Mouse (Mus musculus) layer of hippocampus, postnatal 14 days (tissue): Measurements from ENCODE around the gene Krtap13-1. TPM values are rescaled to one million over a fixed set of nuclear protein-coding genes. Genes with fewer than 3 reads are reported as not detected.
"Not testable (repeated sequence)": the region's sequence is repeated elsewhere in the genome, so short reads cannot be mapped to it uniquely, and the experiment has no call there.

Experiments
- DNase-seq, 2 experiments: peaks; one replicate each; pipeline ENCODE4 v3.0.0; 2021 to 2022; ENCODE audit warnings: low spot score in 2 of 2, mixed read lengths in 1 of 2
- long read RNA-seq, 2 experiments: library from polyadenylated mRNA; stranded (forward); transcript quantifications; one replicate each; pipeline ENCODE4 v2.0.0; 2021
- total RNA-seq, 2 experiments: library from RNA; stranded (reverse); gene quantifications; 2 replicates each; pipeline ENCODE4 v1.2.3; 2021

Gene Krtap13-1
- total RNA-seq, result not detected
- long read RNA-seq, experiment 1, result 0 reads
- long read RNA-seq, experiment 2, result 0 reads

DNA sequence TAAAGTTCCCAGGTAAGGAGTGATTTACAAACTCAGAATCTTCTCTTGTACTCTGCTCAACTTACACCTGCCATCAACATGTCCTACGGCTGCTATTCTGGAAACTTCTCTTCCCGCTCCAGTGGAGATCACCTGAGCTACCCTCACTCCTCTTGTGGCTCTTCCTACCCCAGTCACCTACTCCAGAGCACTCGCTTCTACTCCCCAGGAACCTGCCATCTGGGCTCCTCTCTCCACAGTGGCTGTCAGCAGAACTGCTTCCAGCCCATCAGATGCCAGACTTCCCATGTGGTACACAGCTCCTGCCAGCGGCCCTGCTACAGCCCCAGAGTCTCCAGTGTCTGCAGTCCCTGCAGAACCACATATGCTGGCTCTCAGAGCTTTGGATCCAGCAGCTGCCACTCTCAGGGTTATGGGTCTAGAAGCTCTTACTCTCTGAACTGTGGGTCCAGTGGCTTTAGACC, at the start of gene Krtap13-1:
Gene Krtap13-1, plus strand, starts transcription at position 51 of the 464 bp plus-strand sequence.
- DNase-seq, result peak; percentile 34 to 61

DNA sequence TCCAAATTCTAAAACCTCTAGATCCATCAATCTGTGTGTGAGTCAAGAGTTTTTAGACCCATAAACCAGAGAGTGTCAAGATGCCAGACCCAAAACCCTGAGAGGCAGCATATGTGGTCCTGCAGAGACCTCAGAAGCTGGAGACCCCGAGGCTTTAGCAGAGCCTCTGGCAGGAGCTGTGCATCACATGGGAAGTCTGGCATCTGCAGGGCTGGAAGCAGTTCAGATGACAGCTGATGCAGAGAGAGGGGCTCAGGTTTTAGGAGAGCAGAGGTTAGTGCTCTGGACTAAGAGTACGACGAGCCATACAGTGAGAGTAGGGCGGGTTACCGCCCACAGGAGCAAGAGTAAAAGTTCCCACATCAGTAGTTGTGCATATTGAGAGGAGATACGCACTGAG, 49.6 kb upstream of the Krtap13-1 start:
- DNase-seq, result no peak

DNA sequence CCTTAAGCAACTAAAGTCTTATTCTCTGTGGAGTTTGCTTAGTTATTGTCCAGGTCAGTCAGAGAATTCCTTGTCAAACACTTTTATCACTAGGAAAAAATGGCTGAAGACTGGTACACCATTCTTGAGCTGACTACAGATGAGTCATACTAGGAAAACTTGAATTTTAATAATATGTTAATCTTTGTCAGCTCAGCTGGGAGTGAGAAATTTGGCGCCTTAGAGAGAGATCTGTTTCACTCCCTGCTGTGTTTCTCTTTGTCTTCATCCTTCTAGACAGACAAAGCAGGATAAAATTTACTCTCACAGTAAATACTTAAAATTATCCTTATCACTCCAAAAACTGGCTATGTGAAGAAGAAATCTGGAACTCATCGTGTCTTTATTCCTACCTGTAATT, 47.4 kb upstream of the Krtap13-1 start:
- peak in 1 of 2 experiments; percentile 4 for DNase-seq

DNA sequence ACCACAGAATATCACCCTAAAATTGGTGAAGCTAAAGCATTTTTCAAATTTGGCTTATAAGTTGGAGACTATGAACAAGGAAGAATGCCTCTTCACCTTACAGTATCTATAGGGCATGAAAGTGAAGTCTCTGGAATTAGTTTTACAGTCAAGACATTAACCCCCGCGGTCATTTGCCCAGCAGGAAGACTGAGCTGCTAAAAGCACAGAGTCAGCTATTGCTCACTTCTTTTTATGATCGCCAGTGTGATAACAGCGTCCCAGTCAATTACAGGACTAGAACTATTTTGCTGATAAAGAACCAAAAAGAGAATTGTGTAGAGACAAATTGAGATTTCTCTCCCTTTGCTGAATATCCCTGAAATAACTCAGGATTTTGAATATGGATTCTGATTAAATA, 32.4 kb upstream of the Krtap13-1 start:
- DNase-seq, result no peak

DNA sequence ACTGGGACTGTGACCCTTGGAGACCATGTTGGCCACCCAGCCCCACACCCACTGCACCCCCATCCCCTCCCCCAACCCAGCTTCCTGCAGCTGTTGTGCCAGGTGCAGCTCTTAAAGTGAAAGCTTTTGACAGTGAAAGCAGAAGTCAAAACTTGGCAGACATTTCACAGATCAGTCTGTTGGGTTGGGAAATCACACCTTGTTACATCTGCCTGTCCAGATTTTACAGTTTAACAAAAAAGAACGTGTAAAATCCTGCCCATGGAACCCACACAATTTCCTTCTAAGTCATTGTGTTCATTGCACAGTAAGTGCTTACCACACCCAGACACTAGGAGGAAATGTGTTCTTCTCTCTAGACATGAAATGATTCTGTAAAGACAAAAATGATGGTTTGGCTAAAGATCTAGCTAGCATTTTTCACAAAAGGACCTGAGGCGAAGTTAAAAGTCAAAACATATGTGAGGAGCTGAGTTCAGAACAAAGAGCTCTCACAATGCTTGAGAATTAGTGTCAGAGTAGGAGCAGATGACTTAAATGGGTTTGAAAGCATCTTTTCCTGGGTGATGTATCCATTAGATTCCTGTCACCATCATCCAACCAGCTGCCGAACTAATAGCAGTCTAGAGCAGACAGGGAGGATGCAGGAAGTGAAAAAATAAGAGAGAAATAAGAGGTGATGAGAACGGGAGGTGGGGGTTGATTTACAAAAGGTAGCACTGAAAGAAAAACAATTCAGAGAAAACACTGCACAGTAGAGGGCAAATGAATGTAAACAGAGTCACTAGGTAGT, 27.4 kb upstream of the Krtap13-1 start:
- DNase-seq, result no peak

DNA sequence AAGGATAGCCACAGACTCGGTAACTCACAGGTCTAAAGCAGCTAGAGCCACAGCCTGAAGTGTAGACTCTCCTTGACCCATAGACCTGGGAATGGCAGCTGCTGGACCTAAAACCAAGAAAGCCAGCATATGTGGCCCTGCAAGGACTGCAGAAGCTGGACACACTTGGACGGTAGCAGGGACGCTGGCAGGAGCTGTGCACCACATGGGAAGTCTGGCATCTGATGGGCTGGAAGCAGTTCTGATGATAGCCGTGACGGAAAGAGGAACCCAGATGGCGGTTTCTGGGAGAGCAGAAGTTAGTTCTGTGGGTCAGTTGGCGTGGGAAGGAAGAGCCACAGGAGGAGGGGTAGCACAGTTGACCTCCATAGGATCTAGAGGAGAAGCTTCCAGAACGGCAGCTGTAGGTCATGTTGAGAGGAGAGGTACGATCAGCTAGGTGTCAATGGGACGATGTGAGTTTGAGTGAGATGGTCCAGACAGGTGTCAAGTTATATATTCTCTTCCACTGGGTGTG, 21.1 kb upstream of the Krtap13-1 start, which contains the start of gene 2310061N02Rik:
Gene 2310061N02Rik, minus strand, starts transcription at position 467 of the 517 bp plus-strand sequence.
- peak in 1 of 2 experiments; percentile 15 for DNase-seq

DNA sequence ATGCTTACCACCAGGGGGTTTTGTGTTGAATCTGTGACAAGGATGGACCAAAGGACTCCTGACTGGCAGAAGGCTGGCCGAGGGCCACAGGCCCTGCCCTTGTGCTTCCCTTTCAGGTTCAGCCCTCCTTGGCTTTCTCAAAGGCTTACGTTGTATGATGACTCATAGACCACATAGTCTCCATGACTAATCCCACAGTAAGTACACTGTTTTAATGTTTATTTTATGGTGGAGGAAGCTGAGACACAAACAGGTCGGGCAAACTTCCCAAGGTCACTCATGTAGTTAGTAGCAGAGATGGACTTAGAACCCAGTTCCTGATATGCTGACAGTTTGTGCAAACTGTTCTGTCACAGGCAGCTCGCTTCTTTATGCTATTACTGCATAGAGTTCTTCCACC, 17.9 kb upstream of the Krtap13-1 start:
- no peak for DNase-seq

DNA sequence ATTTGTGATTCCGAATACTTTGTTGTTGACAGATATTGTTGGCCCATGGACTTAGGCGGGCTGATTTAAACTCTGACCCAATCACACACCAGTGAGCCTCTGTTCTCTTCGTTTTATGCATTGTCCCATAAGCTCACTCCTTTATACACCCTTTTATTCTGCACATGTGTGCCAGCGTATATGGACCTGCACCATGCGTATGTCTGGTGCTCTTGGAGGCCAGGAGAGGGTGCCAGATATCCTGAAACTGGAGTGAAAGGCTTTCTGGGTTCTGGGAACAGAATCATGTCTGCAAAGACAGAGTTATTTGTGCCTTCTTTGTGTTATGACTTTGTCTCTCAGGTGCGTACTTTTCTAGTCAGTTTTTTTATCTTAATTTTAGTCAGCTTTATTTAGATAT, 17.4 kb upstream of the Krtap13-1 start:
- no peak for DNase-seq

DNA sequence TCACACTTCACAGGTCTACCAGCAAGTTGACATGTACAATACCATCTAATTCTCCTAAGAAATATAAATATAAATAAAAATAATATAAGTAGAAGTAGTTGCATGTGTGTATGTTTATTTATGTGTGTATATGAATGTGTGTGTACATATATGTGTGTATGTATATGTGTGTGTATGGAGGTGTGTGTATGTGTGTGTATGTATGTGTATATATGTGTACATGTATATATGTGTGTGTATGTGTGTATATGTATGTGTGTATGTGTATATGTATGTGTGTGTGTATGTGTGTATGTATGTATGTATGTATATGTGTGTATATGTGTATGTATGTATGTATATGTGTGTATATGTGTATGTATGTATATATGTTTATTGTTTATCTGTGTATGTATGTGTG, 12.1 kb upstream of the Krtap13-1 start:
- DNase-seq, result no peak

DNA sequence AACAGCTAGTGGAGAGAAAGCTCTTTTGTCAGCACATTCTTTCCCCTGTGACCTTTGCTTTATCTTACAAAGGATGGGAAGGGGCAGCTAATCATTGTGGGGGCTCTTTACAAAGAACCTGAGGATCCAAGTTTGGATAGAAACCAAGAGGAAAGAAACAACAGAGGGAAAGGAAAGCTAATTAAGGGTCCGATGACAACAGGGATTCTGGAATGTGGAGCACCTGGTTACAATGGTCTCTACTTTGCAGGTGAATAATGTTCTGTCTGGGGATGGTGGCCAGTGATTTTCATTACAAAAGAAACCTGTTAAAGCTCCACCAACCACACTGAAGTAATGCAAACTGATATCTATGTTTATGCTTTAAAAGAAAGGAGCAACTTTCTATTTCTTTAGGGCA, 8.6 kb upstream of the Krtap13-1 start:
- no peak for DNase-seq

DNA sequence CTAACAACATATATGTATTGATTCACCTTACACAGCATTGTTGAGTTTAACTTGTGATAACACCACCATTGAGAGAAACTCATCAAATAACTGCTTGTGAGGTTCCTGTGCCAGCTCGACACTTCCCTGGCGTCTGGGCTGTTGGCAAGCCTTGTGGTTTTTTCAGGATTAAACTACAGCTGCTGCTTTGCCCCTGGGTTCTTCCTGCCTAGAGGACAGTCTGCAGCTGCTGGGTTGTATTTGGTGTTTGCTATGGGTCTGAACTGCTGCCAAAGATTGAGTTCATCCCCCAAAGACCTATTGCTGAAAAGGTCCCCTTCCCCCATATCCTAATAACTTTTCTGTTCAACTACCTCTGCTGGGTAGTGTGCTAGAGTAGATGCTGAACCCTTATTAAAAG, 6.7 kb downstream of the Krtap13-1 start:
- no peak for DNase-seq

DNA sequence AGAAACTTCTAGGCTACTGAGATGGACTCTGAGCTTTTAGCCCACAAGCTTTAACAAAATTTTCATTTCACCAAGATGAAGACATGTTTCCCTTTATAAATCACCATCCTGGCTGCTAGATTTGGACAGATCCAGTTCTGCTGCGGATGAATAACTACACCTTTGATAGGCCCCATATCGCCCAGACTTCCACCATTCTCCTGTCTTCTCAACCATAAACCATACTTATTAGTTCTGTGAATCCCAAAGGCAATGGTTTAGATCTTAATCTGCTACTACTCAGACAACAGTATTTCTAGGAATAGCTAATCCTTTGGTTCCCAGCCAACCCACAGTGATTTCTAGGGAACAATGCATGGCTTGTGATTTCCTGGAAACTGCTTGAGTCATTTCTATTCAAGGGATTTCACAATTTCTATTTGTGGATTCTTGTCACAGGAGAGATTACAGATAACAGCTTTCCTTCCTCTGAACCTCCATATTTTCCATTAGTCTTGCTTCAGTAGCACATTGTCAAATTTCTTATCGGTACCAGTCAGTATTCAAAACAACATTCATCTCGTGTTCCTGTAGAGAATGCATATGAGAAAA, 16.2 kb downstream of the Krtap13-1 start:
- no peak for DNase-seq

DNA sequence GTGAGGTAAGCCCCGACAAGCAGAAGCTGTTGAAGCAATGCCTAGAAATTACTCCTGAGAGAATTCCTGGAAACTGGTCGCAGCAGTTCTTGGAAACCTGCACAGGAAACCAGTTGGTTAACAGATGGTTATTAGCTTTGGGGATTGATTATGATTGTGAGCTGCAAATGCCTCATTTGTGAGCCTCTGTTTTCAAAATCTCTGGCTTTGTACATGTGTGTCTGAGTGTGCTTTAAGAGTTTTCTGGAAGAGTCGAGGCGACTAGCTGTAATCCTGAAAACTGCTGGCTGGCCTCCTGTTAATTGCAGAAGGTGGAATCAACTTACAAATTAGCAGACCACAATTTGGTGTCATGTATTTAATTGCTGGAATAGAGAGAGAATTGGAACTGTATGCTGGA, 19.3 kb downstream of the Krtap13-1 start:
- peak; percentile 24 to 76 for DNase-seq

DNA sequence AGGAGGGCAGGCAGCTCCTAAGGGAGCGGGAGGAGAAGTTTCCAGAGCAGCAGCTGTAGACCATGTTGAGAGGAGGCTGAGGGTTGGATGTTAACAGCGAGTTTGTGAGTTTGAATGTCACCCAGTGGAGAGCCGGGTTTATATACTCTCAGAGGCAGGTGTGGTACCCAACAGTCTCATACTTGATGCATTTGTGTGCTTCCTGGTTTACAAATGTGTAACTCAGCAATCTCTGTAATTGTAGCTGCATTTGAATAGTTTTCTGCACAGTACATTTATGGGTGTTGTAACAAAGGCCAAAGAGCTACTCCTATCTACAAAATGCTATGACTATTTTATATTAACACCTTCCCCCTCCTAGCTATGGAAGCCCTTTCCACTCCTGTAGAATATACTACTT, 22.9 kb downstream of the Krtap13-1 start, which contains the start of gene Krtap13:
Gene Krtap13, minus strand, starts transcription at position 101 of the 400 bp plus-strand sequence.
- DNase-seq, result not testable (repeated sequence)

DNA sequence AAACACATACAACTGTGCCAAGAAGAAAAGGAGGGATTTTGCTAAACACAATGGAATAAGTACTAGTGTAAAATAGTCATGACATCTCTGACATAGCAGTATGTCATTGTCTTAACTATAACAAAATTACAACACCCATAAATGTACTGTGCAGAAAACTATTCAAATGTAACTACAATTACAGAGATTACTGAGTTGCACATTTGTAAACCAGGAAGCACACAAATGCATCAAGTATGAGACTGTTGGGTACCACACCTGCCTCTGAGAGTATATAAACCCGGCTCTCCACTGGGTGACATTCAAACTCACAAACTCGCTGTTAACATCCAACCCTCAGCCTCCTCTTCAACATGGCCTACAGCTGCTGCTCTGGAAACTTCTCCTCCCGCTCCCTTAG, 29.9 kb downstream of the Krtap13-1 start, which contains the start of gene 2310034C09Rik:
Gene 2310034C09Rik, plus strand, starts transcription at position 301 of the 400 bp plus-strand sequence.
- not testable (repeated sequence) for DNase-seq

DNA sequence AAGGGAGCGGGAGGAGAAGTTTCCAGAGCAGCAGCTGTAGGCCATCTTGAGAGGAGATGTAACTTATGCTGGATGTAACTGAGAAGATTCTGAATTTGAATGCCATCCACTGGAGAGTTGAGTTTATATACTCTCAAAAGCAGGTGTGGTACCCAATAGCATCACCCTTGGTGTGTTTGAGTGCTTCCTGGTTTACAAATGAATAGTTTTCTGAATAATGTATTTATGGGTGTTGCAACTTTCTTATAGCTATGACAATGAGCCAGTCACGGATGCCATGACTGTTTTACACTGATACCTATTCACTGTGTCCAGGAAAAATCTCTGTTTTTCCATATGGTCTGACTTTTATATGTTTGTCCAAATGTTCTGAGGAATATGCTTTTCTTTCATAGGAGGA, 45.4 kb downstream of the Krtap13-1 start, which contains the start of gene 2310057N15Rik:
Gene 2310057N15Rik, minus strand, starts transcription at position 101 of the 400 bp plus-strand sequence.
- no peak for DNase-seq

DNA sequence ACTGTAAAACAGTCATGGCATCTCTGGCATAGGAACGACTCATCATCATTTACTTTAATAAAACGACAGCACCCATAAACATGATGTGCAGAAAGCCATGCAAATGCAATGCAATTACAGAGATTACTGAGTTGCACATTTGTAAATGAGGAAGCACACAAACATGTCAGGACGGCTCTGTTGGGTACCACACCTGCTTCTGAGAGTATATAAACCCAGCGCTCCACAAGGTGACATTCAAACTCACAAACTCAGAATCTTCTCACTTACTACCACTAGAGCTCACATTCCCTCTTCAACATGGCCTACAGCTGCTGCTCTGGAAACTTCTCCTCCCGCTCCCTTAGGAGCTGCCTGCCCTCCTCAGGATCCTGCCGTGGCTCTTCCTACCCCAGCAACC, 48.9 kb downstream of the Krtap13-1 start, which contains the start of gene Gm5965:
Gene Gm5965, plus strand, starts transcription at position 301 of the 400 bp plus-strand sequence.
- DNase-seq, result no peak

Other genes starting within 250 kb of the Krtap13-1 start
- not detected for gene Cldn17, start 221.9 kb upstream of the Krtap13-1 start, total RNA-seq
- gene Cldn8, start 165.7 kb upstream of the Krtap13-1 start, total RNA-seq, result not detected
- gene Krtap24-1, start 116.6 kb upstream of the Krtap13-1 start, total RNA-seq, result not detected
- gene 2310079G19Rik, start 101.2 kb upstream of the Krtap13-1 start, total RNA-seq, result not detected
- not detected for gene Krtap26-1, start 81.1 kb upstream of the Krtap13-1 start, total RNA-seq
- gene Krtap27-1, start 57.2 kb upstream of the Krtap13-1 start, total RNA-seq, result not detected
- gene 2310061N02Rik, start 20.9 kb upstream of the Krtap13-1 start, total RNA-seq, result not detected
- gene Krtap13, start 22.8 kb downstream of the Krtap13-1 start, total RNA-seq, result not detected
- not detected for gene 2310034C09Rik, start 30.0 kb downstream of the Krtap13-1 start, total RNA-seq
- not detected for gene 2310057N15Rik, start 45.3 kb downstream of the Krtap13-1 start, total RNA-seq
- not detected for gene Gm5965, start 49.0 kb downstream of the Krtap13-1 start, total RNA-seq
- gene Gm20741, start 83.4 kb downstream of the Krtap13-1 start, total RNA-seq, result not detected
- not detected for gene Krtap15, start 91.4 kb downstream of the Krtap13-1 start, total RNA-seq
- gene Krtap14, start 97.3 kb downstream of the Krtap13-1 start, total RNA-seq, result not detected
- not detected for gene Krtap19-1, start 140.5 kb downstream of the Krtap13-1 start, total RNA-seq
- not detected for gene Krtap19-2, start 145.4 kb downstream of the Krtap13-1 start, total RNA-seq
- gene Krtap19-3, start 149.2 kb downstream of the Krtap13-1 start, total RNA-seq, result not detected
- not detected for gene Krtap19-4, start 156.2 kb downstream of the Krtap13-1 start, total RNA-seq
- not detected for gene Krtap19-5, start 167.6 kb downstream of the Krtap13-1 start, total RNA-seq
- gene Krtap19-9b, start 203.4 kb downstream of the Krtap13-1 start, total RNA-seq, result not detected
- gene Krtap16-3, start 234.0 kb downstream of the Krtap13-1 start, total RNA-seq, result not detected